Mouse (Mus musculus) ES-Bruce4 (cell line): ENCODE results near the gene Kcnd1.

ENCODE experiments used
- CTCF ChIP-seq: IDR thresholded peaks from one replicate; pipeline ENCODE4 v1.8.1; 2011; ENCODE audit warnings: low read depth, low read length
- EP300 ChIP-seq: IDR thresholded peaks from 2 replicates; pipeline ENCODE4 v1.6.1; 2011; ENCODE audit warnings: low read depth, low read length; ENCODE audit not compliant: insufficient read depth

- TF ChIP-seq CTCF (no peak), EP300 (no peak)
These were observed 45.6 kb upstream of the Kcnd1 start for GRCm38 (mm10) chrX:7776329-7777082.
